Mouse (Mus musculus) ES-E14 (cell line): ENCODE measurements around the gene Atp1a4.

Experiments used
- CHD2 ChIP-seq: IDR thresholded peaks from 2 replicates; pipeline ENCODE4 v1.6.1; 2014; ENCODE audit warnings: mild to moderate bottlenecking, low read depth, low read length, inconsistent platforms
- MAFK ChIP-seq: IDR thresholded peaks from 2 replicates; pipeline ENCODE4 v1.6.1; 2014; ENCODE audit warnings: mild to moderate bottlenecking, low read depth, low read length, inconsistent platforms; ENCODE audit not compliant: insufficient read depth
- ZNF384 ChIP-seq: IDR thresholded peaks from 2 replicates; pipeline ENCODE4 v1.6.1; 2012; ENCODE audit warnings: low read depth, low read length, inconsistent platforms

- TF ChIP-seq CHD2 = no peak
- TF ChIP-seq MAFK = no peak
- TF ChIP-seq ZNF384 = no peak
These were observed 59.9 kb downstream of the Atp1a4 start for GRCm38 (mm10) chr1:172198316-172198715.
